9 mouse cellular contexts compared by ENCODE assay signal in genomic region chr16:78258989-78259388, GRCm38 (mm10). TPM values are rescaled to one million over a fixed set of nuclear protein-coding genes. Genes with fewer than 3 reads are reported as not detected.
DNase-seq lines count a peak whose midpoint lies in the region; ATAC-seq and TF ChIP-seq lines count a peak whose summit lies in the region.
"Had no signal": no experiment of that assay in that cellular context is flagged by ENCODE, and none has a peak within 500 bp of the region (broad histone marks: within the 10 kb centered on the region; RNA-seq: fewer than 3 reads in every experiment).

No protein-coding gene starts in this region.

- TF ChIP-seq POLR2A in heart, adult 2 months (IDR thresholded peaks at IDR 0.05; ENCODE audit: insufficient read depth, low read depth, low read length): no peak

- no peak overlapping the region for H3K4me2 ChIP-seq in forebrain, postnatal 0 days (ENCODE audit: low read depth)
- H3K4me2 ChIP-seq in forebrain, embryonic 11.5 days (ENCODE audit: low read depth, low read length, severe bottlenecking): no peak overlapping the region

- no peak for TF ChIP-seq EP300 in heart, adult 2 months (IDR thresholded peaks at IDR 0.05; ENCODE audit: insufficient read depth, low read depth, low read length)

- no peak for TF ChIP-seq CTCF in forebrain, postnatal 0 days (IDR thresholded peaks at IDR 0.05; ENCODE audit: low read depth)
- TF ChIP-seq CTCF in heart, adult 2 months (IDR thresholded peaks at IDR 0.05): no peak
- TF ChIP-seq CTCF in layer of hippocampus, adult 2 months (conservative IDR thresholded peaks at IDR 0.05): no peak

- no peak overlapping the region for H3K9ac ChIP-seq in forebrain, postnatal 0 days
- no peak overlapping the region for H3K9ac ChIP-seq in forebrain, embryonic 11.5 days (ENCODE audit: low read length)
- peak overlapping the region; percentile 28; the same call in 1 of the 2 replicates for H3K9ac ChIP-seq in heart, adult 2 months (ENCODE audit: low read depth, low read length)

- WGBS in forebrain, postnatal 0 days: 40% methylated on average over 4 of the region's 4 CpGs
- WGBS in forebrain, embryonic 11.5 days: 85% methylated on average over 4 of the region's 4 CpGs
- 37% methylated on average over 4 of the region's 4 CpGs for WGBS in heart, adult 2 months

- ATAC-seq in forebrain, postnatal 0 days: peak; percentile 72
- ATAC-seq in forebrain, embryonic 11.5 days (replicated peaks; ENCODE audit: low FRiP score): no peak

- H3K79me2 ChIP-seq in heart, adult 2 months (replicated peaks; ENCODE audit: control insufficient read depth, insufficient read depth, low read length): no peaks in the 10 kb centered on the region

- DNase-seq in forebrain, postnatal 0 days: peak; percentile 69
- DNase-seq in forebrain, embryonic 11.5 days (ENCODE audit: low spot score): no peak
- peak; percentile 70 to 77 for DNase-seq in heart, adult 2 months
- DNase-seq in layer of hippocampus, adult 2 months (ENCODE audit: low spot score in 2 of 2): peak; percentile 44 to 58
- peak; percentile 20 to 39 for DNase-seq in right cerebral cortex, adult 2 months (ENCODE audit: low spot score in 2 of 2)
- DNase-seq in kidney, postnatal 14 days: no peak
- no peak for DNase-seq in ovary, postnatal 10 days (ENCODE audit: low spot score)
- DNase-seq in kidney, adult 18-20 months: no peak
- DNase-seq: cerebellum, postnatal 36 days had no signal

- H3K4me3 ChIP-seq in forebrain, postnatal 0 days (ENCODE audit: low read depth, low read length): no peak overlapping the region
- no peak overlapping the region for H3K4me3 ChIP-seq in forebrain, embryonic 11.5 days (ENCODE audit: low read depth, low read length)
- no peak overlapping the region for H3K4me3 ChIP-seq in heart, adult 2 months
- H3K4me3 ChIP-seq in layer of hippocampus, adult 2 months: no peak overlapping the region

- no peaks in the 10 kb centered on the region for H3K9me3 ChIP-seq in forebrain, postnatal 0 days (ENCODE audit: low read length)
- H3K9me3 ChIP-seq in forebrain, embryonic 11.5 days (ENCODE audit: control insufficient read depth, low read length): no peaks in the 10 kb centered on the region

- H3K4me1 ChIP-seq in forebrain, postnatal 0 days (ENCODE audit: insufficient read depth): no peaks in the 10 kb centered on the region
- H3K4me1 ChIP-seq in forebrain, embryonic 11.5 days (replicated peaks; ENCODE audit: control insufficient read depth, insufficient read depth, low read length): no peaks in the 10 kb centered on the region
- H3K4me1 ChIP-seq in heart, adult 2 months (ENCODE audit: control insufficient read depth, insufficient read depth, low read length): peaks cover 2% of the 10 kb centered on the region; the same call in 1 of the 2 replicates

- no peaks in the 10 kb centered on the region for H3K27me3 ChIP-seq in forebrain, postnatal 0 days (ENCODE audit: insufficient read depth, low read length)
- H3K27me3 ChIP-seq in forebrain, embryonic 11.5 days (ENCODE audit: control insufficient read depth, insufficient read depth, low read length): no peaks in the 10 kb centered on the region
- no peaks in the 10 kb centered on the region for H3K27me3 ChIP-seq in heart, adult 2 months (ENCODE audit: control insufficient read depth, insufficient read depth, low read length)

- H3K27ac ChIP-seq in forebrain, postnatal 0 days (ENCODE audit: low read depth, low read length): 0 out of 2 replicates have a peak overlapping the region, but pooled peaks have one; percentile 15
- no peak overlapping the region for H3K27ac ChIP-seq in forebrain, embryonic 11.5 days (ENCODE audit: low read depth, low read length)
- peak overlapping the region; percentile 60 for H3K27ac ChIP-seq in heart, adult 2 months
- H3K27ac ChIP-seq in layer of hippocampus, adult 2 months: no peak overlapping the region

- intact Hi-C loops in heart, adult 2 months (cut with DNase I): loop anchor here (5.0 kb wide), 1 partner anchor 58 kb away; no protein-coding TSS in a partner anchor

- H3K36me3 ChIP-seq in forebrain, postnatal 0 days (ENCODE audit: insufficient read depth): no peaks in the 10 kb centered on the region
- H3K36me3 ChIP-seq in forebrain, embryonic 11.5 days (ENCODE audit: control insufficient read depth, insufficient read depth, low read length): no peaks in the 10 kb centered on the region
- peaks cover 3% of the 10 kb centered on the region; the same call in 1 of the 2 replicates for H3K36me3 ChIP-seq in heart, adult 2 months (ENCODE audit: control insufficient read depth, insufficient read depth, low read length)

RNA-seq across cellular contexts. Expression of gene Cxadr, which starts 42.3 kb away (rescaled TPM):
- total RNA-seq in forebrain, postnatal 0 days (2014; rRNA removed): 331 and 396 TPM in 2 replicates
- 118 and 156 TPM in 2 replicates for polyA plus RNA-seq in forebrain, postnatal 0 days (2015; fragmentation: Nextera tagmentation; extraction: Ambion mirVana)
- 57.1 and 63.4 TPM in 2 replicates for polyA plus RNA-seq in forebrain, embryonic 11.5 days (2014; fragmentation: Nextera tagmentation; extraction: Ambion mirVana)
- total RNA-seq in heart, adult 2 months (2021): 10 to 100 TPM; 40.5 to 43.8 TPM
- polyA plus RNA-seq in heart, adult 2 months (2012; rRNA removed): 13.8 and 34.4 TPM in 2 replicates
- 10 to 100 TPM; 14.7 to 16.9 TPM for total RNA-seq in layer of hippocampus, adult 2 months (2021)

Comparison
In these comparisons a context has a peak if more than half of its experiments do, and no peak if none do; other contexts are left out.
1. DNase-seq: peak in forebrain, postnatal 0 days (single experiment), heart, adult 2 months (2 of 2), layer of hippocampus, adult 2 months (2 of 2) and right cerebral cortex, adult 2 months (2 of 2); none in forebrain, embryonic 11.5 days (single experiment), kidney, postnatal 14 days (single experiment), ovary, postnatal 10 days (single experiment) and kidney, adult 18-20 months (single experiment).
2. H3K27ac ChIP-seq: peak in forebrain, postnatal 0 days (single experiment) and heart, adult 2 months (single experiment); none in forebrain, embryonic 11.5 days (single experiment) and layer of hippocampus, adult 2 months (single experiment).